Mouse (Mus musculus) urinary bladder, adult 18-20 months (tissue): ENCODE data around the gene Zfp239.

Experiments used
- DNase-seq, 2 experiments: peaks; one replicate each; pipeline ENCODE4 v3.0.0; 2022; ENCODE audit warnings: low spot score in 2 of 2, mixed read lengths in 2 of 2

Zfp239 gene

GRCm38 (mm10) chr6:117878700-117879407, 17.0 kb downstream of the Zfp239 start:
- peak in 1 of 2 experiments; percentile 88 for DNase-seq

DNA sequence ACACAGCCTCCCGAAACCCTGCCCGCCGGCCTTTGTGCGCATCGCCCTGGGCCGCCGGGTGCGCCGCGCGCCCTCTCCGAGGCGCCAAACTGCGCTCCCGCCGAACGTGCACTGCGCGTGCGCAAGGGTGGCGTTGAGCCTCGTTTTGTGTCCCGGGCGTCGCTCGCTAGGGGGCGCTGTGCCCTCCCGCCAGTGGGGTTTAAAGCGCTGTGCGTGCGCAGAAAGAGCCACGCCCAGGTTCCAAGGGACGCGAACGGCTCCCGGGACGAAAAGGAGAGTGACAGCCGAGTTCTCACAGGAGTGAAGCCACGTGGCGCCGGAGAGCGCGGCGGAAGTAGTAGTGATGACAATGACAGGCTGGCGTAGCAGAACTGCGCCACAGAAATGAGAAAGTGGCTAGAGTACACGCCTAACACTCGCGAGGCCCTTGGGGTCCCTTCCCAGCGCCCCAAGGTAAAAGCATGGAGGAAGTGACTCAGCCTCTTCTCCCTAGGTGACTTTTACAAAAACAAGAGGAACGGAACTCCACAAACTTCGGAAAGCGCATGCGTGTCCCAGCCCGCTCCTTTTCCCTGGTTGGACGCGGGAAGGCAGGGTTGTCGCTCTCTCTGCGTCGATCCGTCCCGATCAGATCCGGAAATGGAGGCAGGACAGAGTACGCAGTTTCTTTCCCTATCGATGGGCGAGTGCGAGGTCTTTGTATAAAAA, 17.7 kb downstream of the Zfp239 start:
- peak; percentile 98 to 99 for DNase-seq

- DNase-seq: no peak
Observed at GRCm38 (mm10) chr6:117880394-117880838, 18.5 kb downstream of the Zfp239 start.

DNA sequence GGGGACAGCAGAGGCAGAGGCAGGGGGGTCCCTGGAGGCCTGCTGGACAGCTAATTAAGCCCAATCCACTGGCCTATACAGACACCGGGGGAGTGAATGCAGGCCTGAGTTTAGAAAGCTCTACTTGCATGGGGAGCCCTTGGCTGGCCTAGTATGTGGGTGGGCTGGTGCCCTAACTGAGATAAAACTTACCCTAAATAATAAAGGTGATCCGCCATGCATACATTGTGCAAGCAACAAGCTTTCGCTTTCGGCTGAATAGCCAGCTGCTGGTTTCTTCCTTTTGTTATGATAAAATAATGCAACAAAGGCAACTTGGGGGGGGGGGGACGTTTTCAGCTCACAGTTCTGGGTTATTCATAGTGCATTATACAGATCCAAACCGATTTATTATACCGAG, 19.3 kb downstream of the Zfp239 start:
- DNase-seq: no peak

- no peak for DNase-seq
Observed at GRCm38 (mm10) chr6:117881997-117882396, 20.1 kb downstream of the Zfp239 start.

- no peak for DNase-seq
Observed at GRCm38 (mm10) chr6:117885943-117886342, 24.0 kb downstream of the Zfp239 start.

DNA sequence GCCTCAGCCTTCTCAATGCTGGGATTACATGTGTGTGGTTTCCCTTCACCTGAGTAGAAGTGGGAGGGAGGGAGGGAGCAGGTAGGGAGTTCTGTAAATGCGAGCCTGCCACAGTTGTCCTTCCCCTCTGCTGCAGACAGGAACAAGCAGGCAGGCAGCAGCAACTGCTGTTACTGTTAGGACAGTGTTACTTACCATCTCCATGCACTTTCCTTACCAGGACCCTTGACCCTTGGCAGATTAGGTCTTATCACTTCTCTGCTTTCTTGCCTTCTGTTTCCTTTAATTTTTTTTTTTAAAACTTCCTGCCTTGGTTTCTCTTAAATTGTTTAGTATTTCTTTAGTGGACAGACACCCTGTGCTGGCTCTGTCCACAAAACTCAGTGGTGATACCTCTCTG, 26.1 kb downstream of the Zfp239 start:
- no peak for DNase-seq

DNA sequence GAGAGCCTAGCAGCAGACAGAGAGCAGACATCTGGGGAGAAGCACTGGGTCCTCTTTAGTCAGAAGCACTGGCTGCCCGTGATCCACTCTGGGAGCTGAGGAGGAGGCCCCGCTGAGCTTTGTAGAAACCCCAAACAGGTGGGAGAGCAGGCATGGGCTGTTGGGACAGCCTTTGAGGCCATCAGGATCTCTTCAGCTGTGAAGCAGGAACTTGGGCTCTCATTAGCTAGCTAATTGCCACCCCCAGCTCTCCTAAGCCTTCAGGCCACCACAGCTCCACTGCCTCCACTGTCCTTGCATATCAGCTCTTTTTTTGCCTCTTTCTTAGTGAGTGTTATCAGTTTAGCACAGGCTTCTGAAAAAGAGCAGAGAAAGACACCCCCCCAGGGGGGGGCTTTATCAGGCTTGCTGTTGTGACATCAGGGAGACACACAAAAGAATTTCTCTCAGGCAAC, 26.8 kb downstream of the Zfp239 start:
- no peak for DNase-seq

DNA sequence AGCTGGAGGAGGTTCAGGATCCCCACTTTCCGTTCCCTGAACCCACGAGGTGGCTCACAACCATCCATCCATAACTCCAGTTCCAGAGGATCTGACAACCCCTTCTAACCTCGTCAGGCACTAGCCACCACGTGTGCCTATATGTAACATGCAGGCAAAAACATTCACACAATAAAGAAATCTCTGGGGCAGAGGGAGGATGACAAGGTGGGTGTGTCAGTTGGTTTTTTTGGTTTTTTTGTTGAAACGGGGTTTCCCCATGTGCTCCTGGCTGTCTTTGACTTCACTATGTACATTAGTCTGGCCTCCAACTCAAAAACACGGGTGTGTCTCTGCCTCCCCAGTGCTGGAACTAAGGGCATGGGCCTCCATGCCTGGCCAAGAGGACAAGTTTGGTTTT, 28.4 kb downstream of the Zfp239 start:
- DNase-seq: no peak

DNA sequence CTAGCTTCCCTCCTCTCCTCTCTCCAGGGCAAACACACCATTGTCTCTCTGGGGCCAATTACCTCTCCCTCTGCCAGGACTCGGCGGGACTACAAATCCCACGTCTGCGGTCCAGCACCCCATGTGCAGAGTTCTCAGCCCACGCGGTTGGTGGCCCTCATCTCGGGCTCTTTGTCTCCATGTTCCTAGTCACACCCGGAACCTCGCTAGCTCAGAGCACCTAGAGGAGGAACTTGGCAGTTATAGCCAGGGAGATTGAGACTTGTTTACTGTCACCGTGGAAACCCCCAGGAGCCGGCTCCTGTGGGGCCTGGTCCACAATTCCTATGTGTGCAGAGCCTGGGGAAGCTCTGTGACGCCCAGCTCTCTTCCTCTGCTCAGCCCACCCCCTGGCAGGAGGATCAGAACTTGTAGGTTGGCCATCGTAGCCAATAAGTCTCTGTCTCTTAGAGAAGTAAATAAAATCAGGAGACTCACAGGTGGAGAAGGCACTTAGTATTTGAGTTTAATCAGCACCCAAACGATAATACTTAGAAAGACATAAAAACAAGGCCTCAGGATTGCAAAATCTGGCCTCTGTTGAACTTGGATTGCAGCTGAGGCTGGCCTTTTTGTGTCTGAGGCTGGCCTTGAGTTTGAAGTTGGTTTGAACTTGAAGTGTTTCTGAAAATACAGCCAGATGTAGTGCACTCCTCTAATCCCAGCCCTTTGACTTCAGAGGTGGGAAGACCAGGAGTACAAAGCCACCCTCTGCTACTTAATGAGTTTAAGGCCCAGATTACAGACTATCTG, 29.7 kb downstream of the Zfp239 start:
- DNase-seq: no peak

GRCm38 (mm10) chr6:117892386-117892785, 30.5 kb downstream of the Zfp239 start:
- DNase-seq: no peak

GRCm38 (mm10) chr6:117893435-117893834, 31.5 kb downstream of the Zfp239 start:
- DNase-seq: no peak

GRCm38 (mm10) chr6:117897800-117898199, 35.9 kb downstream of the Zfp239 start:
- no peak for DNase-seq

DNA sequence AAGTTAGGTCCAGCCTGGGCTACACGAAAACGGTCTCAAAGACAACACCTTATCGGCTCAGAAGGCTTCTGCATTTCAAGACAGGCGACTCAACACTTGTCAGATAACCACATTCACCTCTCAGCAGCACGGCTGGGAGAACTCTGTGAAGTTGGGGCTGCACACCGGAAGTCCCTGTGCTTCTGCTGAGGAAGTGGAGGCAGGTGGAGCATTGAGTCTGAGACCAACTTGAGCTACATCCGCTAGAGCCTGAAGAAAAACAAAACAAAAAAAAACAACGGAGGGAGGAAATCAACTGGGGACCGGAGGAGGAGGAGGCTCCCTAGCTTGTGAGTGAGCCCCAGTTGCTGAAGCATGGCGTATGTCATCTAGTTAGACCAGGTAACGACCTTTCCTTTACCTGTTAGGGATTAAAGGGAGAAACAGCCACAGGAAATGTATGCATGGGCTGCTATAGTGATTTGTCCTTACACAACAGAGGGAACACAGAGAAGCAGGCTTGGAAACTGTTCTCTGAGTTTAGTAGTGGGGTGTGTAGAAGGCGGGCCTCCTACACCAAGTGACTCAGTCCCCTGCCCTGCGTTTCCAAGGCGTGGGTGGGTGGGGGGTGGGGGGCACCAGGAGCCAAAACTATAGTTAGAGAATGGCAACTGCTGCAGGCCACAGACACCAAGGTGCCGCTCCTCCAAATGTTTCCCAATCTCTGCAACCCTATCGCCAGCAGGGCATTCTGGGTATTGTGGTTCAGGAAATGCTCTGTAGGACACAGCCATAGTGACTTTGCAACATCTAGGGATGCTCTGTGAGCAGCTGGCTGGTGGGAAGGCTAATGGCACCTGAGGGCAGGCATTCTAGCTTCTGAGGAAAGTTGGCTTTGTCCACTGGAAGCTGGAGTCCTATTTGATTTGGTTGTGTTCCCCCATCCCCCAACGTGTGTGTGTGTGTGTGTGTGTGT, 38.5 kb downstream of the Zfp239 start, which contains the start of gene Hnrnpf:
Hnrnpf (plus strand) TSS at position 199 of the 955 bp plus-strand sequence.
- no peak for DNase-seq

GRCm38 (mm10) chr6:117901510-117902402, 39.9 kb downstream of the Zfp239 start:
- DNase-seq: no peak

- DNase-seq: no peak
Observed at GRCm38 (mm10) chr6:117902556-117902955, 40.7 kb downstream of the Zfp239 start.

DNA sequence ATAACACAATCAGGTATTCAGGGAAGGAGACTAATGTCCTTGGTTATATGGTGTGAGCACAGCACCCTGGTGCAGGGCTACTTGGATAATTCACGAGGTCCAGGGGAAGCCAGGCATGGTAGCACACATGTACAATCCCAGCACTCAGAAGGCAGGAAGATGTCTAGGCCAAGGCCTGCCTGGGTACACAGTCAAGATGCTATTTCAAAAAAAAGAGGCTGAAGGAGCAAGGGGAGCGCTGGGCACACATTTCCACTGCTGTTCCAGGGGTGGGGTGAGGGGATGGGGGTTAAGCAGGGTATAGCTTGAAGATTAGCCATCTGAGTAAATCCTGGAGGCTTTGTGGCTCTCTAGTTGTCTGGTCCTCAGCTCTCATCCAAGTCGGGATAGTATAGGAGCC, 41.9 kb downstream of the Zfp239 start:
- DNase-seq: no peak

- no peak for DNase-seq
Observed at GRCm38 (mm10) chr6:117905260-117905930, 43.5 kb downstream of the Zfp239 start.

GRCm38 (mm10) chr6:117906015-117906531, 44.2 kb downstream of the Zfp239 start:
- DNase-seq: peak in 1 of 2 experiments; percentile 62
